Mouse (Mus musculus): Measurements from ENCODE around the gene Map3k3. TPM values are rescaled to one million over a fixed set of nuclear protein-coding genes. Genes with fewer than 3 reads are reported as not detected.
A peak's percentile ranks its signal among the peaks of the same experiment; 100 is the strongest.

Gene Map3k3
- polyA plus RNA-seq, 1 experiment from 2014 or later = 15.1 TPM

DNA sequence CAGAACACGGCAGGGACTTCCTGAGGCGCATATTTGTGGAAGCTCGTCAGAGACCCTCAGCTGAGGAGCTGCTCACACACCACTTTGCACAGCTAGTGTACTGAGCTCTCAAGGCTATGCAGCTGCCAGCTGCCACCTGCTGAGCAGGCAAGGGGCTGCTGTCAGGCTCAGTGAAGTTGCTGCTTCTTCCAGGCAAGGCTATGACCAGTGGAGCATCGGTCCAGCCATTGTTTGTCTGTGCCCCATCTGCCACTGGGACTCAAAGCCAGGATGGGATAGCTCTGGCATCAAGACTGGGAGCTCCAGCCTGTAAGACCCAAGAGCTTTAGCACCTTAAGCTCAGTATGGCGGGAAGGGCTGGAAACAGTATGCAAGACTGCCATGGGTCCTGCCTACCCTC is 69.7 kb downstream of the Map3k3 start:
- H3K36me3 ChIP-seq = peaks cover 82% of the 10 kb centered on the region
- no peak for ATAC-seq (ENCODE audit: low FRiP score)
- no peak overlapping the region for H3K27ac ChIP-seq
- H3K9me3 ChIP-seq = no peaks in the 10 kb centered on the region
- no peak overlapping the region for H3K4me3 ChIP-seq
- WGBS = 74% methylated on average over 5 of the region's 5 CpGs
- H3K4me1 ChIP-seq (replicated peaks) = peaks cover 36% of the 10 kb centered on the region
- no peak overlapping the region for H3K4me2 ChIP-seq
- peak overlapping the region; percentile 30; the same call in 1 of the 2 replicates for H3K9ac ChIP-seq
- H3K27me3 ChIP-seq = no peaks in the 10 kb centered on the region

DNA sequence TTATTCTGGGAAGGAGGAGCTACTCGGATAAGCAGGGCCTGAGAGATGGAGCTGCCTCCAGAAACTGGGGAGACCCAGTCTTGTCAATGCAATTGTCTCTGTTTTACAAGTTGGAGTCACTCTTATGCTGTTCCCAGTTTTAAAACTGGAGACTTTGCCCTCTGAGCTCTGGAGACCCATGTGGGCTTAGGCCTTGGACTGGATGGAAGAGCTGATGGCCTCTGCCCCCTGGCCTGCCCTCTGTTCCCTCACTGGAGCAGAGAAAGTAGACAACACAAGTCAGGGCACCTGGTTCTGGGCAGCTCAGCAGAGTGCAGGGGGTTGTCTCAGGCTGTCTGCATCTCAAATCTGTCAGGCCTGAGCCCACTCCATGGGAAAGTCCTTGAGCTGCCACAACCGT is 70.4 kb downstream of the Map3k3 start:
- H3K4me2 ChIP-seq = no peak overlapping the region
- peaks cover 76% of the 10 kb centered on the region for H3K36me3 ChIP-seq
- H3K27me3 ChIP-seq = no peaks in the 10 kb centered on the region
- ATAC-seq (ENCODE audit: low FRiP score) = no peak
- no peak overlapping the region for H3K4me3 ChIP-seq
- H3K9me3 ChIP-seq = no peaks in the 10 kb centered on the region
- WGBS = 72% methylated on average over 2 of the region's 2 CpGs
- H3K4me1 ChIP-seq (replicated peaks) = peaks cover 39% of the 10 kb centered on the region
- H3K9ac ChIP-seq = peak overlapping the region; percentile 19; the same call in 1 of the 2 replicates
- H3K27ac ChIP-seq = no peak overlapping the region

DNA sequence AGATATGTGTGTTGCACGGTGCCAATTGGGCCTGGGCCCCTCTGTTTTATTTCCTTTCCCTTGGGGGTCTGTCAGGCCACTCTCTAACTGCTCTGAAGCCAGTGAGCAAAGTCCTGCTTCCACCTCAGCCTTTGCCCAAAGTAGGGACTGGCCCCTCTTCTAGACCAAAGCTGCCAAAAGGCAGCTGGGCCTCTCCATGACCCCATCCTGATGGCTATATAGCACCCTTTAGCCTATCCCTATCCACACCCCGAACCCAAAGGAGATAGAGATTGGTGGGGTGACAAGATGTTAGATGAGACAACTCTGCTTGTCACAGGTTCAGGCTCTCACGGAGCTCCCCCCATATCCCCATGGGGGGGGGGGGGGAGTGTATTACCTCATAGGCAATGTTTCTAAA is 71.3 kb downstream of the Map3k3 start:
- Histone ChIP-seq H3K27ac (peak overlapping the region; percentile 52; the same call in 1 of the 2 replicates), H3K4me1 (replicated peaks) (peaks cover 43% of the 10 kb centered on the region), H3K27me3 (no peaks in the 10 kb centered on the region), H3K9ac (no peak overlapping the region), H3K4me3 (no peak overlapping the region), H3K4me2 (no peak overlapping the region), H3K36me3 (peaks cover 66% of the 10 kb centered on the region), H3K9me3 (no peaks in the 10 kb centered on the region)
- no peak for ATAC-seq (ENCODE audit: low FRiP score)
- 61% methylated on average over 3 of the region's 3 CpGs for WGBS

DNA sequence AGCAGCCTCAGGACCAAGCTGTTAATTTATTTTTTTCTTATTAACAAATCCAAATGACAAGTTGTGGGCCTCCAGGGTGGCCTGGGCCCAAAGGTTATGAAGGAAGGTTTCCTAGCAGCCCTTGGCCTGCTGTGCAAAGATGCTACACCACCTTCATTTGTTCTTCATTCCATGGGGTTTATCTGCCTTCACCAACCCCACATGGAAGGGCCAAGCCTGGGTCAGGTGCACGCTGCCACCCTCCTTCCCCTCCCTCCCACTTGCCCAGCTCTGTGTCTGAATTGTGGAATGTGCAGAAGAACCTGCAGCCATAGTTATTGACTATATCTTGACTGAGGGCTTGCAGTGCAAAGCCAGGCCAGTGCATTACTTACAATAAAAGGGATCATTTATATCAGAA is 71.8 kb downstream of the Map3k3 start:
- WGBS = 78% methylated on average over 1 of the region's 1 CpGs
- H3K4me1 ChIP-seq (replicated peaks) = peaks cover 48% of the 10 kb centered on the region
- H3K27me3 ChIP-seq = no peaks in the 10 kb centered on the region
- no peaks in the 10 kb centered on the region for H3K9me3 ChIP-seq
- H3K4me3 ChIP-seq = no peak overlapping the region
- H3K9ac ChIP-seq = no peak overlapping the region
- ATAC-seq (ENCODE audit: low FRiP score) = no peak
- H3K27ac ChIP-seq = 0 out of 2 replicates have a peak overlapping the region, but pooled peaks have one; percentile 23
- no peak overlapping the region for H3K4me2 ChIP-seq
- peaks cover 61% of the 10 kb centered on the region for H3K36me3 ChIP-seq

DNA sequence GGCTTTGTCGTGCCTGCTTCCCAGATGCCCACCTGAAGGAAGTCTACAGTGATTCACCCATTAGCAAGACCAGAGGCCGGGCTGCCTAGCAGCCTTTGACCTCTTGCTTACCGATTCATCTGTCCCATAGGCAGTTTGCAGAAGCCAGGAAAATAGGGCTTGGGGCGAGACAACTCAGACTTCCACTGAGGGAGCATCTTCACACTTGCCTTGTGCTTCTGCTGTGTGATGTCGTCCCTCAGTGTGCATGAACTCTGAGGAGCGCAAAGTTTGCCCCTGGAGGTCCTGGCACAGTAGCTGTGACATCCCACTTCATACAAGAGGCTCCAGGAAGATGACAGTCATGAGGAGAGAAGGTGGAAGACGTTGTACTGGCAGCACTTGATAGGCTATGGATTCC is 72.7 kb downstream of the Map3k3 start:
- Histone ChIP-seq H3K9ac (no peak overlapping the region), H3K4me3 (no peak overlapping the region), H3K27ac (no peak overlapping the region), H3K4me1 (replicated peaks) (peaks cover 55% of the 10 kb centered on the region), H3K36me3 (peaks cover 52% of the 10 kb centered on the region), H3K4me2 (no peak overlapping the region), H3K9me3 (no peaks in the 10 kb centered on the region), H3K27me3 (no peaks in the 10 kb centered on the region)
- ATAC-seq (ENCODE audit: low FRiP score) = no peak
- 92% methylated on average over 7 of the region's 7 CpGs for WGBS

DNA sequence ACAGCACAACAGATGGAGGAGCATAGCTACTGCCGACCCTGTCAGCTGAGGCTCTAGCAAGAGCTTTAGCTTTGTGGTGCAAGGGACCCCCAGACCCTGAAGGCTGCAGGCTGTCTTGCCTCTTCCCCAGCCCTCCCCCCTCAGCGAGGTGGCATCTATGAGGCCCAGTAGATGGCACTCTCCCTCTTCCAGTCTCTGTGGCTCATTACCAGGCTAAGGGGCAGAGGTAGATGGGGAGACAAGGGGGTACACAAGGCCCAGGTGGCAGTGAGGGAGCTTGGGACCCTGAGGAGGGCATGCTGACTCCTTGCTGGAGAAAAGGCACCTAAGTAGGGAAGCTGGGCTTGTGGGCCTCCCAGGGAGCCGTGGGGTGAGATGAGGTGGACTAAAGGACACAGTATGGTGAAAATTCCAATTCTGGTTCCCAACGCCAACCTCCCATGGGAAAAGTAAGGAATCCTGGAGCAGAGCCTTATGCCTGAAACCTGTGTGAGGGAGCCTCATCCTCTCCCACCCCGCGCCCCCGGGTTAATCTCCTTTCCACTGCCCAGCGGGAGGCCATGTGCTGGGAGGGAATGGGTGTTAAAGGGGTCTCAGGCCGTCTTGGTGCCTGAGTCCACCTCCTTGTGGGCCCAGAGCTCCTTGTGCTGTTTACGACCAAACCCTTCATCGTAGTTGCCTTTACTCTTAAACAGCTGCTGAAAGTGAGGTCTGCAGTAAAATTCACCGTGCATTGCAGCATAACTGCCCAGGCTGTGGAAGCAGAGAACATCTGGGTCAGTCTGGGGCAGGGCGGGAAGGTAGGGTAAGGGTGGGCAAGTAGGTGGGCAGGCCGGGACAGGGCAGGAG is 73.9 kb downstream of the Map3k3 start:
- peaks cover 55% of the 10 kb centered on the region for H3K4me1 ChIP-seq (replicated peaks)
- 70% methylated on average over 14 of the region's 14 CpGs for WGBS
- peaks cover 45% of the 10 kb centered on the region for H3K36me3 ChIP-seq
- no peaks in the 10 kb centered on the region for H3K9me3 ChIP-seq
- H3K4me3 ChIP-seq = peak overlapping the region; percentile 81
- peak overlapping the region; percentile 94 for H3K4me2 ChIP-seq
- peak overlapping the region; percentile 98 for H3K27ac ChIP-seq
- H3K27me3 ChIP-seq = no peaks in the 10 kb centered on the region
- peak overlapping the region; percentile 97 for H3K9ac ChIP-seq
- ATAC-seq (ENCODE audit: low FRiP score) = no peak

DNA sequence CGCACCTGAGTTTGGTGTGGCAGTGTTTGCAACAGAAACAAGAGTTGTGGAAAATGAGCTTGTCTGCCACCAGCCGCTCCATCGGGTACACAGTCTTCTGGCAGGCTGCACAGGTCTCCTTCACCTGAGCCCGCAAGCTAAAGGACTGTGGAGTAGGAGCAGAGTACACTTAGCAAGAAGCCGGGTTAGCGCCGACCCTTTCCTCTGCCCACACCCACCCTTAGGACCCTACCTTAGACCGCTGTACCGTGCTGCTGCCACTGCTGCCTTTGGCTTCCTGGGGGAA is 74.5 kb downstream of the Map3k3 start:
- Histone ChIP-seq H3K36me3 (peaks cover 46% of the 10 kb centered on the region), H3K4me3 (peak overlapping the region; percentile 81), H3K9ac (peak overlapping the region; percentile 97), H3K9me3 (no peaks in the 10 kb centered on the region), H3K27ac (peak overlapping the region; percentile 98), H3K4me1 (replicated peaks) (peaks cover 53% of the 10 kb centered on the region), H3K27me3 (no peaks in the 10 kb centered on the region), H3K4me2 (peak overlapping the region; percentile 94)
- WGBS = 45% methylated on average over 9 of the region's 9 CpGs
- peak; percentile 8; the same call in 1 of the 2 replicates for ATAC-seq (ENCODE audit: low FRiP score)

DNA sequence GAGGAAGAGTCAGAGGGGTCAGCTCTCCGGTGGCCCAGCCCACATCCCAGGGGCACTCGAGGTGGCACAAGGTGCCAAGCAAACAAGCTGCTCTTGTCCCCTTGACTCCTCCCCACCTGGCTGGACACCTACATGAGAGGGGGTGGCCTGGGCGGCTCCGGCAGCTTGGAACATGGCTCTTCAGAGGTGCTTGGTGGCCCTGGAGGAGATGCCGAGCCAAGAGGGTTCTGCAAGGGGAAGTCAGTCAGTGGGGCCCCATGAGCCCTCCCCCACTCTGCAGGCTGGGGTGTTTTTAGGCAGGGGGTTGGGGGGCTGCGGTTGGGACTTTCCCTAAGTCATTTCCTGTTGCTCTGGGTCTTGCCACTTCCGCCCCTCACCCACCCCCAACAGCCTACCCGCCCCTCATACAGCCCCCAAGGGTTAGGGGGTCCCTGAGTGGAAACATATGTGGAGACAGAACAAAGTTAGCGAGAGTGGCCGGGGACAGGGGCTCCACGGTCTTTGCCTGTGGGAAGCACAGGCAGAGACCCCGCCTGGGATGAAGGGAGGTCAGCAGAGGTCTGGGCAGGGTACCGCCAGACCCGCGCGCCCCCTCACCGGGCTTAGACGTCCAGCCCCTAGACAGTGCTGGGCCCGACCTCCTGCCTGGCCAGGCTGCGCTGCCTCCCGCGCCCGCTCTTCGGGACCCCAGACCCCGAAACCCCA is 75.0 kb downstream of the Map3k3 start:
- H3K27me3 ChIP-seq = no peaks in the 10 kb centered on the region
- H3K9ac ChIP-seq = peak overlapping the region; percentile 97
- peak overlapping the region; percentile 94 for H3K4me2 ChIP-seq
- H3K4me1 ChIP-seq (replicated peaks) = peaks cover 49% of the 10 kb centered on the region
- H3K9me3 ChIP-seq = no peaks in the 10 kb centered on the region
- H3K4me3 ChIP-seq = peak overlapping the region; percentile 81
- ATAC-seq (ENCODE audit: low FRiP score) = peak; percentile 60
- peaks cover 46% of the 10 kb centered on the region for H3K36me3 ChIP-seq
- H3K27ac ChIP-seq = peak overlapping the region; percentile 98
- WGBS = 2% methylated on average over 17 of the region's 25 CpGs

DNA sequence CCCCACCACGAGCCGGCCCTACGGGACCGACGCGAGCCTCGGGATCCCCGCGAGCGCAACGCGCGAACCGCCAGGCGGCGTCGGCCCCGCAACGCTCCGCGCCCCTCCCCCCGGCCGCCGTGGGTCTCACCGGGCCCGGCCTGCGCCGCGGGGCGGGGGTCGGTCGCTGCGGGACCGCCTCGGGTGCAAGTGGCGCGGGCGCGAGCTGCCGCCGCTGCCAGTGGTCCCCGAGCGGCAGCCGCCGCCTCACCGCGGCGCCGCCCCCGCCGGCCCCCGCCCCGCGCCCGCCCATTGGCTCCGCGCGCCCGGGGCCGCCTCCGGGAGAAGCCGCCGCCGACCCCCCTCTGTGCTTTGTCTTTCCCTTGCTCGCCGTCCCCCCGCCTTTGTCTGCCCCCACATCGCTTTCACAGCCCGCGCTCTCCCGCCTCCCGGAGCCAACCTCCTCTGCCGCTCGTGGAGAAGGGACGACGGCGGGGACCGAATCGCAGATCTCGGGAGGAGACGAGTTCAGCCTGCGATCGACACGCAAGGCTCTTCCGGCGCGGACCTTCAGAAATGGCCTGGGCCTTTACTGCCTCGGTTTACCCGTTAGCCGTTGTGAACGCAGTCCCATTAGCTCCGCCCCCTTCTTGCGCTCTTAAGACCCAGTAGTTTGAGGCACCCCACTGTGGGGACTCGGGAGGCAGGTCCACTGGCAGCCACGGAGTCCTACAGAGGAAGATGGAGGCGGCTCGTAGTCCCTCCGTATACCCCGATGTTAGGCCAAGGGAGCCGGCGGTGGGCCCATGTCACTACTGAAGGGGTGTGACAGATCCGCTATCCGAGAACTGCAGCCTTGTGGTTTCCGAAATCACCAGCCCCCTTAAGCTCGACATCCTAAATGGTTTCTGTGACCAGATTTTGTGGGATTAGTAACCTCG is 75.8 kb downstream of the Map3k3 start:
- Histone ChIP-seq H3K9ac (peak overlapping the region; percentile 97), H3K4me3 (peak overlapping the region; percentile 81), H3K9me3 (no peaks in the 10 kb centered on the region), H3K27ac (peak overlapping the region; percentile 98), H3K36me3 (peaks cover 46% of the 10 kb centered on the region), H3K4me1 (replicated peaks) (peaks cover 49% of the 10 kb centered on the region), H3K4me2 (peak overlapping the region; percentile 94), H3K27me3 (no peaks in the 10 kb centered on the region)
- under 1% methylated on average over 75 of the region's 106 CpGs for WGBS
- peak; percentile 71 for ATAC-seq (ENCODE audit: low FRiP score)

DNA sequence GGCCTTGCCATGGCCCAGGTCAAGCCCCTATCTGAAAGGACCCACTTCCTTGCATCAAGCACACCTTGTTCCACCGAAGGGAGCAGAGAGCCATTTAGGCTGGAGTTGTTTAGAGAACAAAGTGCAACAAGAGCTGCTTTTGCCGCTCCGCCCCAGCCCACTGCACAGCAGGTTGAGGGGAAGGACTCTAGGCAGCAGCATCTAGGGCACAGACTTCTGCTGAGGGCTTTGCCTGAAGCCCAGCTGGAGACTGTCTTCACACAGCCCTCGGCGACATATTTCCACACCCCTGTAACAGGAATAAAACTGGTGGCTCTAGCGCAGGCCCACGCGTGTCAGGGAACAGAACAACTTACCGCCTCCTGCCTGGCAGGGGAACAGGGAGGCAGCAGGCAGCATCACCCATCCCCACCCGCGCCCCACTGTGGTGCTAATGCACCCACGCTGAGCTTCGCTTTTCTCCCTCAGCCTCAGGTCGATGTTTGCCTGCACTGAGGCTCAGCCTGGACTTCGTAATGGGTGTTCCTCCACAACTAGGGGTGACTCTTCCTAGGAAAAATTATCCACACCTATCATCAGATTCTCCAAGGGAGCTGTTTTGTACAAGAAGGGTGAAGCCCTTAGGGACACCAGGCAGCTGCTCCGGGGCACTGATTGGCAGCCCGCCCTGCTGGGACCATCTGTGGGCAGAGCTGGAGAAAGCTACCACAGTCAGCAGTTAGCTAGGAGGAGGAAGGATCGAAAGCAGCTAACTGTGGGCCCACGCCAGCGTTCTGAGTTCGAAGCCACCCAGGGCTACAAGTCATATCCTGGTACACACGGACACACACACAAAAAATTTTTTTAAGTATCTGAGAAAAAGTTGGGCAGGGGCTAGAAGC is 76.7 kb downstream of the Map3k3 start, which contains the start of the genes Gm10840 and Limd2:
TSS of gene Gm10840 (plus strand) at position 10 of the 881 bp plus-strand sequence.
TSS of gene Limd2 (minus strand) at position 20 of the 881 bp plus-strand sequence.
- ATAC-seq (ENCODE audit: low FRiP score) = peak; percentile 19
- no peaks in the 10 kb centered on the region for H3K9me3 ChIP-seq
- H3K4me2 ChIP-seq = peak within 1 kb of the TSS; percentile 94
- 26% methylated on average over 22 of the region's 22 CpGs for WGBS
- peaks cover 55% of the 10 kb centered on the region for H3K36me3 ChIP-seq
- H3K27ac ChIP-seq = peak within 1 kb of the TSS; percentile 98
- peak within 1 kb of the TSS; percentile 97 for H3K9ac ChIP-seq
- H3K27me3 ChIP-seq = no peaks in the 10 kb centered on the region
- H3K4me1 ChIP-seq (replicated peaks) = peaks cover 45% of the 10 kb centered on the region
- peak within 1 kb of the TSS; percentile 81 for H3K4me3 ChIP-seq

DNA sequence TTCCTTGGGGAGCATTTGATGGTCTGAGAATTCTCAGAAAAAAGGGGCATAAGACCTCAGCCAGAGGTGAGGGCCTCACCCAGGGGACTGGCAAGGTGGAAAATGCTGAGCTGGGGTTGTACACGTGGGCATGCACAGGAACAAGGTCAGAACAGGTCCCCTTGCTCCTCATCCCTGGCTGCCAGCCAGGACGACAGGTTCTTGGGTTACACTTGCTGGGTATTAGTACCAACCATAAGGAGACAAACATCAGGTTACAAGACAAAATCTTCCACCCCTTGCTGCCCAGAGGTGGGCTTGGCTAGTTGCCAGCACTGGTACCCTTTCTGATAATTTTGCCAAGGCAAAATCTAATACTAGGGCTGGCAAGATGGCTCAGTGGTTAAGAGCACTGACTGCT is 77.8 kb downstream of the Map3k3 start:
- Histone ChIP-seq H3K4me1 (replicated peaks) (peaks cover 34% of the 10 kb centered on the region), H3K9me3 (no peaks in the 10 kb centered on the region), H3K4me3 (no peak overlapping the region), H3K27ac (no peak overlapping the region; the same call in 1 of the 2 replicates), H3K4me2 (no peak overlapping the region), H3K36me3 (peaks cover 54% of the 10 kb centered on the region), H3K9ac (no peak overlapping the region), H3K27me3 (no peaks in the 10 kb centered on the region)
- ATAC-seq (ENCODE audit: low FRiP score) = no peak
- WGBS = 84% methylated on average over 2 of the region's 2 CpGs

All from hindbrain, embryonic 13.5 days (tissue).